Mouse (Mus musculus): Measurements from ENCODE around the gene Defb19. TPM values are rescaled to one million over a fixed set of nuclear protein-coding genes. Genes with fewer than 3 reads are reported as not detected.
A peak's percentile ranks its signal among the peaks of the same experiment; 100 is the strongest.

Gene Defb19
- polyA plus RNA-seq (2016; fragmentation: Nextera tagmentation; extraction: Ambion mirVana) = not detected in 2 replicates

DNA sequence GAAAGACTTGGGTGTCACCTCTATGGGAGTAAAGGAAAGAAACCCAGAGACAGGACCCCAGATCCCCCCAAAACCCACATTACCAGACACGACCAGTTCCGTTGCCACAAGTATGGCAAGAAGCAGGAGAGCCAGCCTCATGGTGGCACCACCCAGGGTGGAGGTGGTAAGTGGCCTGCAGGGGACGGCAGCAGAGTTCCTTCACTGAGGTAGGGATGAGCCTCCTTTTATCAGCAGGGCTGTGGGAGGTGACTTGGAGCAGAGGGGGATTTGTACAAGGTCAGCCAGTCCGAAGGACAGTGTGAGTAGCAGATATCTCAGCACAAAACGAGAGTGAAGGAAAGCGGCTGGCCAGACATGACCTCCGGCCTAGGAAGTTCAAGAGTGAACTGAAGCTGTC is at the start of gene Defb19:
TSS of gene Defb19 (minus strand) at position 206 of the 400 bp plus-strand sequence.
- 68% methylated on average over 7 of the region's 7 CpGs for WGBS
- no peak for DNase-seq (ENCODE audit: low spot score)
- Histone ChIP-seq H3K27ac (replicated peaks) (no peak within 1 kb of the TSS), H3K9me3 (no peaks in the 10 kb centered on the region), H3K36me3 (replicated peaks) (no peaks in the 10 kb centered on the region), H3K27me3 (replicated peaks; ENCODE audit: low read depth, poor library complexity, severe bottlenecking) (no peaks in the 10 kb centered on the region), H3K4me1 (peaks cover 13% of the 10 kb centered on the region), H3K4me3 (no peak within 1 kb of the TSS)

DNA sequence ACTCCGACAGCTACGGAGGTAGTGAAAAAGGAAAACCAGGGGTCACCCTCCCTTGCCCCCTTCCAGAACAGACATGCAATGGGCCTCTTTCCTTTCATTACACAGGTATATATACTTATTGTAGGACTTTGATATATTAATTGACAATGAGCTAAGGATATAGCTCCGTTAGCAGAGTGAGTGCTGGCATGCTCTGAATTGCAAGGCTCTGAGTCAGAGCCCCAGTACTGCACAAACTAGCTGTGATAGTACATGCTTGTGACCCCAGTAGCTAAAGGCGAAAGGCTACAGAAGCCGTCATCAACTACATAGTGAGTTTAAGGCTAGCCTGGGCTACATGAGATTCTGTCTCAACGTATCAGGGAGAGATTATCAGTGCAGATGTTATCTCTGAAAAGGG is 49.8 kb upstream of the Defb19 start:
- no peak for DNase-seq (ENCODE audit: low spot score)
- no peak overlapping the region for H3K27ac ChIP-seq (replicated peaks)
- no peak overlapping the region for H3K4me3 ChIP-seq
- WGBS = 89% methylated on average over 6 of the region's 6 CpGs
- no peaks in the 10 kb centered on the region for H3K9me3 ChIP-seq
- peaks cover 88% of the 10 kb centered on the region for H3K27me3 ChIP-seq (replicated peaks; ENCODE audit: low read depth, poor library complexity, severe bottlenecking)
- peaks cover 30% of the 10 kb centered on the region for H3K4me1 ChIP-seq
- no peaks in the 10 kb centered on the region for H3K36me3 ChIP-seq (replicated peaks)

DNA sequence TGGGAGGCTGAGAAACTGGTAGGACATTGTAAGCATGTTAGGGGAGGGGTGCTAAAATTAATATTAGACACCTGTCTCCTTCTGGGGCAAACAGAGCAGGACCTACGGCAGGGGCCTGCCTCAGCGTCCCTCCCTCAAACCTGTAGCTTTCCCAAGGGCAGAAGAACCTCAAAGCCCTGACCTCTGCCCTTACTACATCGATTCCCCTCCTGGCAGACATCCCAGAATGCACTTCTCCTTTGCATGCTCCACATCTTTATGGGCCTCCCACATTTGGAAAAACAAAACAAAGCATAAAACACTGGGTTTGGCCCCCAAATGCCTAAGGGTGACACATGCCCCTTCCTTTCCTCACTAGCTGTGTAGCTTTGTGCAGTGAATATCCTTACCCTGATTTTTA is 49.1 kb upstream of the Defb19 start:
- Histone ChIP-seq H3K9me3 (no peaks in the 10 kb centered on the region), H3K4me1 (peaks cover 30% of the 10 kb centered on the region), H3K27ac (replicated peaks) (no peak overlapping the region), H3K27me3 (replicated peaks; ENCODE audit: low read depth, poor library complexity, severe bottlenecking) (peaks cover 90% of the 10 kb centered on the region), H3K36me3 (replicated peaks) (no peaks in the 10 kb centered on the region), H3K4me3 (no peak overlapping the region)
- no peak for DNase-seq (ENCODE audit: low spot score)
- 61% methylated on average over 3 of the region's 3 CpGs for WGBS

DNA sequence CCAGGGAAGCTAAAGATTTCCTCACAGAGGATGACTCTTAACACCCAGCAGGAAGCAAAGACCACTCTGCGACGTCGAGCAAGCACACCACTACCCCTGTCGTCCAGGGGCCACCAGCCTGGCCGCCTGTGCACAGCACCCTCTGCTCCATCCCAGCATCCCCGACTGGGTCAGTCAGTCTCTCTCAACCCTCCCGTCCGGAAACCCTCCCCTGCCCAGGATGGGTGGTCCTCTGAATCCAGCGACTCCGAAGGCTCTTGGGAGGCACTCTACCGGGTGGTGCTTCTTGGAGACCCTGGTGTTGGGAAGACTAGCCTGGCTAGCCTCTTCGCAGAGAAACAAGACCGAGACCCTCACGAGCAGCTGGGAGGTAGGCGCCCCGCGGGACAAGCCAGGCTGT is 48.0 kb upstream of the Defb19 start:
- H3K4me3 ChIP-seq = no peak overlapping the region

DNA sequence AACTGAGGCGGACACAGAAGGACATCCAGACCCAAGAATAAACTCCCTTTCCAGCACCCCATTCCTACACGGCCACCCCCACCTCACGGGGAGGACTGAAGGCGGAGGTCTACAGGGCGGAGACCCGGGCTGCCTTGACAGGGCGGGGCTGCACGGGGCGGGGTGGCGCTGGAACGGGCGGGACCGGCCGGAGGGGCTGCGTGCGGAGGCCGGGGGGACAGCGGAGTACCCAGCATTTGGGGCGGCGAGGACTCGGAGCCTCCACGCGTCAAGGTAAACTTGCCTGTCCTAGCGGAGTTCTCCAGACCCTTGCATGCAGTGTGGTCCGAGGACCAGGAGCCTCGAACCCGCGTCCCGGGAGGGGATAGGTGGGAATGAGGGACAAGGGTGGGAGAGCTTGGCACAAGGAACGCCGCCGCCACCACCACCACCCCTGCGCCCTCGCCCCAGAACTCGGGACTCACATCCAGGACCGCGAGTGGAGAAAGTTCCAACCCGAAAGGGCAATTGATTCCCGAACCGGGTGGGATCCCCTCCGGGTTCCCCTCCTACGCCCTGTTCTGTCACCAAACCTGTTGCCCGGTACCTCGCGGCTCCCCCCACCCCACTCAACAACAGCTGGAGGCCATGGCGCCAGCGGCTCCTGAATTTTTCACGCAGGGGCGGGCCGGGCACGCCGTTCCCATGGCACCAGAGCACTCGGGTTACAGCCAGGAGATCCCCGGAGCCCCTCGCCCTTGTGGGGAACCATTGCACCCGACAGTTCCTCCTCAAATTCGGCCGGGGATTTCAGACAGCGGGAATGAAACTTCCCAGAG is 46.9 kb upstream of the Defb19 start, which contains the start of gene Rem1:
TSS of gene Rem1 (plus strand) at position 178 of the 818 bp plus-strand sequence.
- 1% methylated on average over 59 of the region's 59 CpGs for WGBS
- peaks cover 80% of the 10 kb centered on the region for H3K27me3 ChIP-seq (replicated peaks; ENCODE audit: low read depth, poor library complexity, severe bottlenecking)
- peak; percentile 70 for DNase-seq (ENCODE audit: low spot score)
- H3K27ac ChIP-seq (replicated peaks) = no peak within 1 kb of the TSS; the same call in 1 of the 2 replicates
- H3K4me1 ChIP-seq = peaks cover 20% of the 10 kb centered on the region
- no peaks in the 10 kb centered on the region for H3K36me3 ChIP-seq (replicated peaks)
- H3K9me3 ChIP-seq = no peaks in the 10 kb centered on the region
- peak within 1 kb of the TSS; percentile 60 for H3K4me3 ChIP-seq

More for the DNA sequence above, 48.0 kb upstream of the Defb19 start:
- Histone ChIP-seq H3K27ac (replicated peaks) (no peak overlapping the region), H3K27me3 (replicated peaks; ENCODE audit: low read depth, poor library complexity, severe bottlenecking) (peaks cover 86% of the 10 kb centered on the region), H3K36me3 (replicated peaks) (no peaks in the 10 kb centered on the region), H3K9me3 (no peaks in the 10 kb centered on the region), H3K4me1 (peaks cover 23% of the 10 kb centered on the region)
- DNase-seq (ENCODE audit: low spot score) = no peak
- 40% methylated on average over 17 of the region's 17 CpGs for WGBS

DNA sequence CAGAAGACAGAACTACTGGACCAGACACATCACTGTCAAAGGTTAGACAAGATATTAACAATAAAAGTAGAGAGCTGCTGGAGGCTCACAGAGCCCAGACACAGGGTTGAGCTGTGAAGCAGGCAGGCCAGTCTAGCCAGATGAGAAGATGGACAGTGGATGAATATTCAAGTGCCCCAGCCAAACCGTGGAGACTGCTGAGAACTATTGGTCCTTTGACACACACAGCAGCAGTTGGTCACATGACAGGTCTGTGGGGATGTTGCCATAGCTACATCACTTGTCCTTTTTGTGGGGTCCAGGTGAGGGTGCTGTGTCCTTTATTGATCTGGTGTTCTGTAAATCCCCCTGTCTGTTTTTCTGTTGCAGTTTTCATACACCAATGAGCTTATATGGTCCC is 45.1 kb upstream of the Defb19 start:
- no peaks in the 10 kb centered on the region for H3K9me3 ChIP-seq
- DNase-seq (ENCODE audit: low spot score) = no peak
- H3K27ac ChIP-seq (replicated peaks) = no peak overlapping the region
- no peak overlapping the region for H3K4me3 ChIP-seq
- WGBS = 18% methylated on average over 1 of the region's 1 CpGs
- H3K27me3 ChIP-seq (replicated peaks; ENCODE audit: low read depth, poor library complexity, severe bottlenecking) = peaks cover 68% of the 10 kb centered on the region
- H3K36me3 ChIP-seq (replicated peaks) = no peaks in the 10 kb centered on the region
- H3K4me1 ChIP-seq = peaks cover 20% of the 10 kb centered on the region

DNA sequence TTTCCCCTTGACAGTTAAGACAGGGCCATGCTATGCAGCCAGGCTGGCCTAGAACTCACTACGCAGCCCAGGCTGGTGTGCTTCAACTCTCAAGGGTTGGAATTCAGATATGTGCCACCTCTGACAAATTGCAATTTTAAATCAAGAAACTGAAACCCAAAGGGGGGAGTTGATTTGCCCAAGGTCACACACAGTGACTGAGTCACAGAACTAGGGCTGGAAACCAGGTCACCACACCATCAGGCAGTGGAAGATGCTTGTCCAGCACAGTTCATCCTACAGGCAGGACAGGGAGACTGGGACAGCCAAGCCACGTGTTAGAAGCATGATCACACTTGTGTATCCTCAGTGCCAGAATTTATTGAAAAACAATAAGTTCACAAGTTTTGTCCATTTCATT is 44.5 kb upstream of the Defb19 start:
- Histone ChIP-seq H3K36me3 (replicated peaks) (no peaks in the 10 kb centered on the region), H3K27me3 (replicated peaks; ENCODE audit: low read depth, poor library complexity, severe bottlenecking) (peaks cover 61% of the 10 kb centered on the region), H3K4me1 (peaks cover 20% of the 10 kb centered on the region), H3K4me3 (no peak overlapping the region), H3K27ac (replicated peaks) (no peak overlapping the region), H3K9me3 (no peaks in the 10 kb centered on the region)
- WGBS = 89% methylated on average over 2 of the region's 2 CpGs
- no peak for DNase-seq (ENCODE audit: low spot score)

DNA sequence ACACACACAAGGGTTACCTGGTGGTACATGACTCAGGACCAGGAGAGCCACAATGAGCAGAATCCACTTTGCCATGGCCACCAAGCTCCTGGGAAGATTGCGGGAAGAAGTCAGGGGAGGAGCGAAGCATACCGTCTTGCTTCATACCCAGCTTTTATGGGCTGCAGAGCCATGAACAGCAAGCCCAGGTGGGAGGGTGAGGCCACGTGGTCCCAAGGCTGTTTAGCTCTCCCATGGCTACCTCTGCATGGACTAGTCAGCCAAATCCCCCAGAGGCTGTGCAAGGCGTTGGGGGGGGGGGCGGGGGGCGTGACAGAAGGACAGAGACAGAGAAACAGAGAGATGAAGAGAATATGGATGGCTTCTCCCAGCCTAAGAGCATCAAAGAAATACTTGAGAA is 42.8 kb upstream of the Defb19 start, which contains the start of gene Defb25:
TSS of gene Defb25 (minus strand) at position 101 of the 400 bp plus-strand sequence.
- Histone ChIP-seq H3K4me3 (no peak within 1 kb of the TSS), H3K27ac (replicated peaks) (no peak within 1 kb of the TSS), H3K4me1 (peaks cover 16% of the 10 kb centered on the region), H3K36me3 (replicated peaks) (no peaks in the 10 kb centered on the region), H3K27me3 (replicated peaks; ENCODE audit: low read depth, poor library complexity, severe bottlenecking) (peaks cover 45% of the 10 kb centered on the region), H3K9me3 (no peaks in the 10 kb centered on the region)
- 76% methylated on average over 7 of the region's 7 CpGs for WGBS
- DNase-seq (ENCODE audit: low spot score) = no peak

DNA sequence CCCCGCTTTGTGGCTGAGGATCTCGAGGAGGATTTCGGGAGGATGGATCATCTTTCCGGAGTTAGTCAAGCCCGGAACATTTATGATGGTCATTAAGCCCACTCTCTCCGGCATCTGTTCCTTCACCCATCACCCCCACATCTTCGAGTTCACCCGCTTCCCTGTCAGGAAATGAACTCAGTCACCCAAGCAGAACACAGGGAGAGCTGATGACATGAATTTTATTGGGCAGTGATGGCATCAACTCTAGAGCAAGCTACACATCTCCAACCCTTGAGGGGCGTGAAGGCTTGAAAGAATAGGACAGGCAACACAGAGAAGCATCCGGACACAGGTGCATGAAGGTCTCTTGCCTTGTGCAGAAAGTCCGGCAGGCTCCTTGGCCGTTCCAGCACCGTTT is 42.0 kb upstream of the Defb19 start:
- DNase-seq (ENCODE audit: low spot score) = no peak
- no peaks in the 10 kb centered on the region for H3K36me3 ChIP-seq (replicated peaks)
- WGBS = 87% methylated on average over 13 of the region's 13 CpGs
- no peak overlapping the region for H3K27ac ChIP-seq (replicated peaks)
- H3K4me3 ChIP-seq = no peak overlapping the region
- no peaks in the 10 kb centered on the region for H3K9me3 ChIP-seq
- peaks cover 8% of the 10 kb centered on the region for H3K4me1 ChIP-seq
- peaks cover 37% of the 10 kb centered on the region for H3K27me3 ChIP-seq (replicated peaks; ENCODE audit: low read depth, poor library complexity, severe bottlenecking)

DNA sequence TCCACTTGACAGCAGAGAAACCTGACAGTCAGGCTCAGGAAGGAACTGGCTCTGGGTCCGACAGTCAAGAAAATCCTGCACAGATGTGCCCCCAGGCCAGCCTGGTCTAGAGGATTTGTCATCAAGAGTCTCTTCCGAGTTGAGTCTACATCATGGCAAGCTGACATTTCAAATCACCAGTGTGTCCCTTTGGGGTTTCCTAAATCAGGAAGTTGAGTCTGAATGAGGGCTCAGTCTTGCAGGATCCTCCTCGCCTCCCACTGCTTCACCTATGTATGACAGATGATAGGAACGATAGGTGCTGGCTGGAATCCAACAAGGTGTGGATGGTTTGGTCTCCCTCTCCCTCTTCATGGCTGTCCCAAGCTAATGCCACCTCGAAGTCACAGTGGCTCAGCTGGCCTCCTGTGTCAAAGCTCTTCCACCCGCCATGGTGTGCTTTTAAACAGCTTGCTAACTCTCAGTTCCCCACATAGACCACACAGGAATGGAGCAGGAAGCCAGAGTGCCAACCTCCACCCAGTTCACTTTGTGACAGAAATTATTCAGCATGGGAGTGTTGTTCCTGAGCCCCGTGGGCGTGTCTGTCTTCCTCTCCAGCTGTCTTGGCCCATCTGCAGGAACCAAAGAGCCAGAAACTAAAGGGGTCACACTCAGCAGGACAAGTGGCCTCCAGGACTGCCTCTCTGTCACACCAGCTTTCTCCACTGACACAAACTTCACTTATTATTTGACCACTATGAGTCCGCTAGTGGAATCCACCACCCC is 40.4 kb upstream of the Defb19 start:
- Histone ChIP-seq H3K27ac (replicated peaks) (no peak overlapping the region), H3K4me1 (no peaks in the 10 kb centered on the region), H3K9me3 (no peaks in the 10 kb centered on the region), H3K4me3 (no peak overlapping the region), H3K27me3 (replicated peaks; ENCODE audit: low read depth, poor library complexity, severe bottlenecking) (peaks cover 21% of the 10 kb centered on the region), H3K36me3 (replicated peaks) (no peaks in the 10 kb centered on the region)
- WGBS = 68% methylated on average over 9 of the region's 9 CpGs
- DNase-seq (ENCODE audit: low spot score) = no peak

DNA sequence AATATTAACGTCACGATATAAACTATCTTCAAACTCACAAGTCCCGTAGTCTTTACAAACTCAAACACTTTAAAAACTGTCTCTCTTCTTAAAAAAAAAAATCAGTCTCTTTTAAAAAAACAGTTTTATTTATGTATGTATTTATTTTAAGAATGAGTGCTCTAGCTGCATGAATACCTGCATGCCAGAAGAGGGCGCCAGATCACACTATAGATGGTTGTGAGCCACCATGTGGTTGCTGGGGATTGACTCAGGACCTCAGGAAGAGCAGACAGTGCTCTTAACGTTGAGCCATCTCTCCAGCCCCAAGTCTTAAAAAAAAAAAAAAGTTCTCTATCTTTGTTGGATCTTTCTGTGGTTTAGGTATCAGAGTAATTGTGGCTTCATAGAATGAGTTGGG is 37.3 kb upstream of the Defb19 start:
- 57% methylated on average over 5 of the region's 5 CpGs for WGBS
- Histone ChIP-seq H3K27ac (replicated peaks) (no peak overlapping the region), H3K27me3 (replicated peaks; ENCODE audit: low read depth, poor library complexity, severe bottlenecking) (no peaks in the 10 kb centered on the region), H3K4me1 (peaks cover 2% of the 10 kb centered on the region), H3K4me3 (no peak overlapping the region), H3K36me3 (replicated peaks) (no peaks in the 10 kb centered on the region), H3K9me3 (no peaks in the 10 kb centered on the region)
- DNase-seq (ENCODE audit: low spot score) = no peak

DNA sequence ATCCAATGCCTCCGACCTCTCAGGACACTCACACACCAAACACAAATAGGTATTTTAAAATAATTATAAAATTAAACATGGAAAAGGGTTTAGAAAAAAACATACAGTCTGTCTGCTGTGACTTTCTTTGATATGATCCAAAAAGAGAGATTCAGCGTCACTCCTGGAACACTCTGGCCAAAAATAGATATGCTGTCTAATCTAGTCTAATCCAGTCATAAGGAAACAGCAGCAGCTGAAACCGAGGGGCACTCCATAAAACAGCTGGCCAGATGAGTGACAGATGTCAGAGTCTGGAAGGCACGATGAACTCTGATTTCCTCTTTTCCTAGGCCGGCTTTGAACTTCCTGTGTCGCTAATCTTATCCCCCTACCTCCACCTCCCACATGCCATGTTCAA is 36.4 kb upstream of the Defb19 start:
- no peak for DNase-seq (ENCODE audit: low spot score)
- no peaks in the 10 kb centered on the region for H3K27me3 ChIP-seq (replicated peaks; ENCODE audit: low read depth, poor library complexity, severe bottlenecking)
- no peaks in the 10 kb centered on the region for H3K36me3 ChIP-seq (replicated peaks)
- 80% methylated on average over 6 of the region's 6 CpGs for WGBS
- H3K4me3 ChIP-seq = no peak overlapping the region
- H3K4me1 ChIP-seq = peaks cover 10% of the 10 kb centered on the region
- H3K9me3 ChIP-seq = no peaks in the 10 kb centered on the region
- H3K27ac ChIP-seq (replicated peaks) = no peak overlapping the region

DNA sequence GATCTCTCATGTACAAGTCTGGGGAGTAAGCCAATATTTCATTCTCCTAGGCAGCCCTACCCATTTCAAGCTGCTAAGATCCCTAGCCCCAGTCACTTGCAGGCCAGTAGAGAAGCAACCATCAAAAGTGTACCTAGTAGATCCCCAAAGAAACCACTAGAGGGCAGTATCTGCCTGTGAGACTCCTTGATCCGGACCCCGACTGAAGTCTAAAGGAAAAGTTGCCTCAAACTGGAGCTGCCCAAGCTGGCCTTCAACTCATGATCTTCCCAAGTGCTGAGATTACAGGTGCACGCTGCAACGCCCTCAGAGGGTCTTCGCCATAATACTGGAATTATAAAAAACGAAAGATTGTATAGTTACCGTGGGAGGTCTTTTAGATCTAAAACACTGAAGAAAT is 35.5 kb upstream of the Defb19 start:
- Histone ChIP-seq H3K36me3 (replicated peaks) (no peaks in the 10 kb centered on the region), H3K27me3 (replicated peaks; ENCODE audit: low read depth, poor library complexity, severe bottlenecking) (no peaks in the 10 kb centered on the region), H3K4me1 (peaks cover 10% of the 10 kb centered on the region), H3K4me3 (no peak overlapping the region), H3K9me3 (no peaks in the 10 kb centered on the region), H3K27ac (replicated peaks) (no peak overlapping the region)
- peak; percentile 65 for DNase-seq (ENCODE audit: low spot score)
- WGBS = 12% methylated on average over 7 of the region's 7 CpGs

Data from embryonic facial prominence, embryonic 10.5 days (tissue).